Mouse (Mus musculus) G1E (cell line): Measurements from ENCODE around the gene Fahd2a. TPM values are rescaled to one million over a fixed set of nuclear protein-coding genes. Genes with fewer than 3 reads are reported as not detected.
A peak's percentile ranks its signal among the peaks of the same experiment; 100 is the strongest.

Source experiments
- ATAC-seq: 2 replicates; pipeline ENCODE4 v1.8.0; 2016; ENCODE audit warnings: mild to moderate bottlenecking; ENCODE audit not compliant: insufficient number of reproducible peaks, poor library complexity, low FRiP score, severe bottlenecking; ENCODE audit errors: extremely low read depth
- DNase-seq: peaks from one replicate; pipeline ENCODE4 v3.0.0; 2012; ENCODE audit warnings: low spot score
- H3K27me3 ChIP-seq: 2 replicates; pipeline ENCODE4 v1.6.1; 2012; ENCODE audit warnings: mild to moderate bottlenecking, low read length, inconsistent platforms; ENCODE audit not compliant: insufficient read depth
- H3K36me3 ChIP-seq: replicated peaks from 2 replicates; pipeline ENCODE3; 2012; ENCODE audit warnings: mild to moderate bottlenecking, inconsistent platforms
- H3K4me1 ChIP-seq: 2 replicates; pipeline ENCODE4 v1.6.1; 2012; ENCODE audit warnings: low read depth, low read length, inconsistent platforms, mixed read lengths; ENCODE audit not compliant: insufficient read depth
- H3K4me3 ChIP-seq: 2 replicates; pipeline ENCODE4 v1.5.1; 2012; ENCODE audit warnings: low read depth, mild to moderate bottlenecking, inconsistent platforms, low read length, moderate library complexity, mixed read lengths
- H3K9me3 ChIP-seq: replicated peaks from 2 replicates; pipeline ENCODE4 v1.6.1; 2012; ENCODE audit warnings: inconsistent platforms
- CTCF ChIP-seq: IDR thresholded peaks from 2 replicates; pipeline ENCODE4 v1.5.1; 2012; ENCODE audit warnings: low read depth, low read length, inconsistent platforms, mixed read lengths
- GATA1 ChIP-seq: IDR thresholded peaks from 2 replicates; pipeline ENCODE4 v1.6.1; 2012; ENCODE audit warnings: borderline replicate concordance, low read length, inconsistent platforms, mixed read lengths
- GATA2 ChIP-seq: IDR thresholded peaks from 2 replicates; pipeline ENCODE4 v1.6.1; 2012; ENCODE audit warnings: low read depth, low read length, inconsistent platforms, borderline replicate concordance
- POLR2AphosphoS5 ChIP-seq: IDR thresholded peaks from 2 replicates; pipeline ENCODE4 v1.6.1; 2012; ENCODE audit warnings: low read depth, low read length, inconsistent platforms; ENCODE audit not compliant: insufficient replicate concordance
- TAL1 ChIP-seq: conservative IDR thresholded peaks from 2 replicates; pipeline ENCODE4 v1.6.1; 2012; ENCODE audit warnings: low read depth, low read length, inconsistent platforms, mixed read lengths
- polyA plus RNA-seq: library from polyadenylated mRNA; stranded (reverse); fragments of >175 nt; gene quantifications from 2 replicates; pipeline ENCODE4 v1.2.3, GENCODE M21; 2012
- total RNA-seq, 2 experiments: library from RNA; stranded (forward) in 1 of 2; stranded (reverse) in 1 of 2; fragments of 200-1000 nt in 1 of 2; fragments of >200 nt in 1 of 2; fragmentation: Nextera tagmentation in 1 of 2; gene quantifications; 2 replicates each; pipeline ENCODE4 v1.2.3; 2014 to 2017

The Fahd2a gene
- total and polyA plus RNA-seq, 3 experiments, result 9.6 to 23.1 (median 10.0) TPM

GRCm38 (mm10) chr2:127479210-127479609, 34.8 kb upstream of the Fahd2a start:
- no peak overlapping the region for H3K4me3 ChIP-seq
- H3K27me3 ChIP-seq, result peaks cover 35% of the 10 kb centered on the region
- no peaks in the 10 kb centered on the region for H3K36me3 ChIP-seq
- H3K9me3 ChIP-seq, result no peaks in the 10 kb centered on the region
- H3K4me1 ChIP-seq, result no peaks in the 10 kb centered on the region; the same call in 1 of the 2 replicates
- ATAC-seq (no peak), DNase-seq (no peak)
- TF ChIP-seq POLR2AphosphoS5, result no peak
- no peak for TF ChIP-seq GATA2
- no peak for TF ChIP-seq TAL1
- no peak for TF ChIP-seq CTCF
- no peak for TF ChIP-seq GATA1

- TF ChIP-seq TAL1 (no peak), POLR2AphosphoS5 (no peak), GATA1 (no peak), CTCF (no peak), GATA2 (no peak)
- no peaks in the 10 kb centered on the region for H3K9me3 ChIP-seq
- 0 out of 2 replicates have a peak, but pooled peaks cover 2% of the 10 kb centered on the region for H3K27me3 ChIP-seq
- DNase-seq, result no peak
- no peaks in the 10 kb centered on the region for H3K36me3 ChIP-seq
- ATAC-seq, result no peak
- H3K4me1 ChIP-seq, result no peaks in the 10 kb centered on the region
- H3K4me3 ChIP-seq, result no peak overlapping the region
Measured at GRCm38 (mm10) chr2:127472279-127472678, 27.9 kb upstream of the Fahd2a start.

- Histone ChIP-seq H3K4me3 (no peak overlapping the region), H3K4me1 (no peaks in the 10 kb centered on the region), H3K27me3 (peaks cover 2% of the 10 kb centered on the region; the same call in 1 of the 2 replicates), H3K36me3 (no peaks in the 10 kb centered on the region), H3K9me3 (no peaks in the 10 kb centered on the region)
- ATAC-seq (no peak), DNase-seq (no peak)
- no peak for TF ChIP-seq POLR2AphosphoS5
- no peak for TF ChIP-seq GATA2
- no peak for TF ChIP-seq GATA1
- no peak for TF ChIP-seq CTCF
- TF ChIP-seq TAL1, result no peak
Measured at GRCm38 (mm10) chr2:127471281-127471680, 26.9 kb upstream of the Fahd2a start.

- no peak for ATAC-seq
- DNase-seq, result no peak
- no peak for TF ChIP-seq GATA1
- TF ChIP-seq CTCF, result no peak
- no peak for TF ChIP-seq GATA2
- TF ChIP-seq TAL1, result no peak
- TF ChIP-seq POLR2AphosphoS5, result no peak
- Histone ChIP-seq H3K4me1 (no peaks in the 10 kb centered on the region), H3K4me3 (no peak overlapping the region), H3K27me3 (peaks cover 5% of the 10 kb centered on the region), H3K36me3 (no peaks in the 10 kb centered on the region), H3K9me3 (no peaks in the 10 kb centered on the region)
Measured at GRCm38 (mm10) chr2:127470661-127471060, 26.3 kb upstream of the Fahd2a start.

- H3K36me3 ChIP-seq, result no peaks in the 10 kb centered on the region
- no peaks in the 10 kb centered on the region for H3K9me3 ChIP-seq
- DNase-seq, result no peak
- no peaks in the 10 kb centered on the region for H3K4me1 ChIP-seq
- peaks cover 5% of the 10 kb centered on the region for H3K27me3 ChIP-seq
- no peak for TF ChIP-seq CTCF
- no peak for TF ChIP-seq POLR2AphosphoS5
- TF ChIP-seq TAL1, result no peak
- TF ChIP-seq GATA2, result no peak
- TF ChIP-seq GATA1, result no peak
- no peak for ATAC-seq
- H3K4me3 ChIP-seq, result no peak overlapping the region
Measured at GRCm38 (mm10) chr2:127470183-127470582, 25.8 kb upstream of the Fahd2a start.

- Histone ChIP-seq H3K27me3 (peaks cover 5% of the 10 kb centered on the region), H3K4me3 (no peak overlapping the region), H3K9me3 (no peaks in the 10 kb centered on the region), H3K36me3 (no peaks in the 10 kb centered on the region), H3K4me1 (no peaks in the 10 kb centered on the region; the same call in 1 of the 2 replicates)
- TF ChIP-seq POLR2AphosphoS5, result no peak
- peak; percentile 75 for TF ChIP-seq CTCF
- ATAC-seq, result peak; percentile 22; the same call in 1 of the 2 replicates
- DNase-seq, result peak; percentile 52
Measured at GRCm38 (mm10) chr2:127462314-127462713, 17.9 kb upstream of the Fahd2a start.

- no peaks in the 10 kb centered on the region for H3K36me3 ChIP-seq
- H3K9me3 ChIP-seq, result no peaks in the 10 kb centered on the region
- TF ChIP-seq GATA2 (no peak), CTCF (no peak), POLR2AphosphoS5 (no peak), TAL1 (no peak), GATA1 (no peak)
- DNase-seq (no peak), ATAC-seq (no peak)
- no peak overlapping the region for H3K4me3 ChIP-seq
- H3K4me1 ChIP-seq, result no peaks in the 10 kb centered on the region; the same call in 1 of the 2 replicates
- peaks cover 13% of the 10 kb centered on the region for H3K27me3 ChIP-seq
Measured at GRCm38 (mm10) chr2:127461351-127461750, 17.0 kb upstream of the Fahd2a start.
